ENCODE assay signal across 9 mouse cellular contexts in the genomic region with DNA sequence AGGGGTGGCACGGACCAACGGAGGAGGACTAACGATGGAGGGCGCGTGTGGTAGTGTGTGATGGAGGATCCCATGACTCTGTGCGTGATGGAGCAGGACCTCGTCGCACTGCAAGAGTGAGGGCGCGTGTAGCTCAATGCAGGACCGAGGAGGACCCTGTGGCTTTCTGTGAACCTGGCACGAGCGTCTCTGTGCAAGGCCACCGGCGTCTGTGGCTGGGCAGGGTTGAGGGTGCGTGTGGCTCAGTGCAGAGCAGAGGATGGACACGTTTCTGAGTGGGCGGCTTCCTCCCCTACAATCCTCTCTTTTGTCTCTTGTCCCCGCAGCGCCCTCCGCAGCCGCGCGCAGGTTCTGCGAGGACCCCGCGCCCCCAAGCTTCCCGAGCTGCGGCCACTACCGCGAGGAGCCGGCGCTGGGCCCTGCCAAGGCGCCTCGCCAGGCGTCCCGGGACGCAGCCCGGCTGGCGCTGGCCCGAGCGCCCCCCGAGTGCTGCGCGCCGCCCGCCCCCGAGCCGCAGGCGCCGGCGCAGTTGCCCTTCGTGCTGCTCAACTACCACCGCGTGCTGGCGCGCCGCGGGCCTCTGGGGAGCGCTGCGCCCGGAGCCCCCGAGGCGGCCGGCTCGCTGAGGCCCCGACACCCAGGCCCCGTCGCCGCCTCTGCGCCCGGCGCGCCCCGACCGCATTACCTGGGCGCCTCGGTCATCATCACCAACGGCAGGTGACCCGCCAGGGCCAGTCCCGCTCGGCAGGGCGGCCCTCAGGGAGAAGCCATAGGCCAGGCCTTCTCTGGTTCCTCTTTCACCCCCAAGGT. TPM values are rescaled to one million over a fixed set of nuclear protein-coding genes. Genes with fewer than 3 reads are reported as not detected.
DNase-seq lines count a peak whose midpoint lies in the region; ATAC-seq and TF ChIP-seq lines count a peak whose summit lies in the region.
"Had no signal": no experiment of that assay in that cellular context is flagged by ENCODE, and none has a peak within 500 bp of the region (broad histone marks: within the 10 kb centered on the region; RNA-seq: fewer than 3 reads in every experiment).

No protein-coding gene starts in this region.

- peak overlapping the region; percentile 55 for H3K4me3 ChIP-seq in heart, embryonic 11.5 days (ENCODE audit: low read depth, low read length)
- peak overlapping the region; percentile 7 for H3K4me3 ChIP-seq in testis, adult 2 months (ENCODE audit: control insufficient read depth, low read depth, low read length)
- peak overlapping the region; percentile 30 for H3K4me3 ChIP-seq in intestine, postnatal 0 days (ENCODE audit: low read depth, low read length)
- H3K4me3 ChIP-seq in neural tube, embryonic 15.5 days (replicated peaks): peak overlapping the region; percentile 46

- H3K36me3 ChIP-seq in heart, embryonic 11.5 days (ENCODE audit: control insufficient read depth, insufficient read depth, low read length): no peaks in the 10 kb centered on the region
- H3K36me3 ChIP-seq in testis, adult 2 months (ENCODE audit: control insufficient read depth, insufficient read depth, low read length): no peaks in the 10 kb centered on the region
- no peaks in the 10 kb centered on the region for H3K36me3 ChIP-seq in intestine, postnatal 0 days (ENCODE audit: control insufficient read depth, insufficient read depth)
- no peaks in the 10 kb centered on the region for H3K36me3 ChIP-seq in neural tube, embryonic 15.5 days

- no peaks in the 10 kb centered on the region for H3K9me3 ChIP-seq in heart, embryonic 11.5 days (replicated peaks; ENCODE audit: control insufficient read depth, low read length)
- no peaks in the 10 kb centered on the region for H3K9me3 ChIP-seq in intestine, postnatal 0 days (ENCODE audit: control insufficient read depth)
- H3K9me3 ChIP-seq in neural tube, embryonic 15.5 days (replicated peaks): no peaks in the 10 kb centered on the region

- 1% methylated on average over 83 of the region's 83 CpGs for WGBS in heart, embryonic 11.5 days (ENCODE audit: insufficient replicate concordance)
- 1% methylated on average over 61 of the region's 83 CpGs for WGBS in intestine, postnatal 0 days
- under 1% methylated on average over 70 of the region's 83 CpGs for WGBS in neural tube, embryonic 15.5 days

- no peak for TF ChIP-seq CTCF in testis, adult 2 months (IDR thresholded peaks at IDR 0.05; ENCODE audit: control insufficient read depth, insufficient read depth, insufficient replicate concordance, low read depth, low read length)
- TF ChIP-seq CTCF in intestine, postnatal 0 days (IDR thresholded peaks at IDR 0.05; ENCODE audit: low read depth): no peak

- TF ChIP-seq POLR2A in testis, adult 2 months (IDR thresholded peaks at IDR 0.05; ENCODE audit: control insufficient read depth, low read depth, low read length): no peak

- no peak for DNase-seq in heart, postnatal 36 days
- DNase-seq in testis, postnatal 10 days (ENCODE audit: low spot score): no peak
- DNase-seq in spleen, postnatal 14 days (ENCODE audit: low spot score in 2 of 2): no peak
- no peak for DNase-seq in ovary, adult 18-20 months (ENCODE audit: low spot score)

- ATAC-seq in heart, embryonic 11.5 days (replicated peaks; ENCODE audit: insufficient number of reproducible peaks, low FRiP score, low TSS enrichment): peak; percentile 35; the same call in 1 of the 2 replicates
- no peak; the same call in 1 of the 2 replicates for ATAC-seq in intestine, postnatal 0 days
- peak; percentile 79 for ATAC-seq in neural tube, embryonic 15.5 days (ENCODE audit: low FRiP score)

- peak overlapping the region; percentile 80 for H3K4me2 ChIP-seq in heart, embryonic 11.5 days
- H3K4me2 ChIP-seq in intestine, postnatal 0 days (replicated peaks; ENCODE audit: low read depth): peak overlapping the region; percentile 61
- peak overlapping the region; percentile 97 for H3K4me2 ChIP-seq in neural tube, embryonic 15.5 days

- H3K27ac ChIP-seq in heart, embryonic 11.5 days (ENCODE audit: low read depth, low read length): no peak overlapping the region
- H3K27ac ChIP-seq in testis, adult 2 months (ENCODE audit: control insufficient read depth, insufficient read depth, low read depth, low read length): no peak overlapping the region
- H3K27ac ChIP-seq in intestine, postnatal 0 days (ENCODE audit: low read depth, low read length): no peak overlapping the region
- H3K27ac ChIP-seq in neural tube, embryonic 15.5 days (replicated peaks): no peak overlapping the region

- H3K27me3 ChIP-seq in heart, embryonic 11.5 days (ENCODE audit: control insufficient read depth, insufficient read depth, low read length): peaks cover 61% of the 10 kb centered on the region
- no peaks in the 10 kb centered on the region; the same call in 1 of the 2 replicates for H3K27me3 ChIP-seq in testis, adult 2 months (ENCODE audit: control insufficient read depth, insufficient read depth, low read length)
- H3K27me3 ChIP-seq in intestine, postnatal 0 days (replicated peaks; ENCODE audit: control insufficient read depth, insufficient read depth, low read length): peaks cover 38% of the 10 kb centered on the region
- peaks cover 63% of the 10 kb centered on the region for H3K27me3 ChIP-seq in neural tube, embryonic 15.5 days (replicated peaks)

- H3K4me1 ChIP-seq in heart, embryonic 11.5 days (ENCODE audit: control insufficient read depth, insufficient read depth, low read length): peaks cover 2% of the 10 kb centered on the region; the same call in 1 of the 2 replicates
- H3K4me1 ChIP-seq in testis, adult 2 months (ENCODE audit: control insufficient read depth, insufficient read depth, low read length): peaks cover 8% of the 10 kb centered on the region
- H3K4me1 ChIP-seq in intestine, postnatal 0 days (replicated peaks; ENCODE audit: control insufficient read depth, insufficient read depth, low read length): no peaks in the 10 kb centered on the region; the same call in 1 of the 2 replicates
- peaks cover 22% of the 10 kb centered on the region for H3K4me1 ChIP-seq in neural tube, embryonic 15.5 days

- intact Hi-C loops in heart, postnatal 36 days (cut with DNase I): no loop called here

- H3K9ac ChIP-seq in heart, embryonic 11.5 days (ENCODE audit: low read depth, low read length): peak overlapping the region; percentile 67; the same call in 1 of the 2 replicates
- H3K9ac ChIP-seq in intestine, postnatal 0 days (ENCODE audit: low read depth, low read length): 0 out of 2 replicates have a peak overlapping the region, but pooled peaks have one; percentile 26
- peak overlapping the region; percentile 52 for H3K9ac ChIP-seq in neural tube, embryonic 15.5 days (replicated peaks)

RNA-seq across cellular contexts. Expression of a gene that starts 40.6 kb away (rescaled TPM):
- 0.17 TPM in 1 of 2 replicates, not detected in the other for polyA plus RNA-seq in heart, embryonic 11.5 days (2014; fragmentation: Nextera tagmentation; extraction: Ambion mirVana)
- not detected for total RNA-seq in heart, postnatal 36 days (2021)
- 0.06 and 0.10 TPM in 2 replicates for polyA plus RNA-seq in testis, adult 2 months (2012; rRNA removed)
- polyA plus RNA-seq in intestine, postnatal 0 days (2015; fragmentation: Nextera tagmentation; extraction: Ambion mirVana): not detected in 2 replicates
- polyA plus RNA-seq in neural tube, embryonic 15.5 days (2015; fragmentation: Nextera tagmentation; extraction: Ambion mirVana): 0.06 TPM in 1 of 2 replicates, not detected in the other
- total RNA-seq: neutrophil, adult 5-6 weeks had no signal
